Mouse (Mus musculus) ovary, adult 18-20 months (tissue): ENCODE data around the gene Nlgn2.

ENCODE experiments used
- DNase-seq: peaks from one replicate; pipeline ENCODE4 v3.0.0; 2022; ENCODE audit warnings: low spot score, mixed read lengths

Nlgn2 gene

DNA sequence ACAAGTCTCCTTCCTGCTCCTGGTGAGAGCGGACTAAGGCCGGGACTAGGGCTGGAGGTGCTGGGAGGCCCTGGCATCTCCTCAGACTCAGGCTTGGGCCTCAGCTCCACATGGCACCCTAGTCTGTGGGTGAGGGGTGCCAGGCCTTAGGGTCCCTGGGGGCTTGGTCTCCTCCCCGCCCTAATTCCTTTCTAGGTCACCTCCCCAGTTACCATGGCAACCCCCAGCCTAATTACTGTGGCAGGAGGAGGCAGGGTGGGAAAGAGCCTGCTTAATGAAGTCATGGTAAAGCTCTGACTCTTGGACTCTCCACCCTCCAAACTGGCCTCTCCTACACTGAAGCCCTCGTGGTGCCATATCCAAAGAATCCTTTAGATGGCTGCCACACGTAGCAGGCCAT is 8.8 kb downstream of the Nlgn2 start:
- no peak for DNase-seq

DNA sequence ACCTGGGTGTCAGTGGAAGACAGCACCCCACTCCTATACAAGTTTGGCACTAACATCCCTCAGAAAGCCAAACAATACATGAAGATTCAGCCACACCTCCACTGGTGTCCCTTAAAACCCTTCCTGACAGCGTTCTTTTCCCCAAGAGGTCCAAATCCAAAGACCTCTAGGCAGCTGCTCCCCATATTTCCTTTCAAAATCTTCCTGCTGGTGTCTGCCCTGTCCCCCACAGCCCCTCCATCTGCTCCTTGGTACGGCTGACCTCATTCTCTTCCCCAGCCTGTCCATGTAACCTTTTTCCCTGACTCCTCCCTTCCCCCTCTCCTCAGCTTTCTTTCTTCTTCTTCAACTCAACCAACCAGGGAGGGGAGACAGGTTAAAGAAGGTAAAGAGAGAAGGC is 14.1 kb downstream of the Nlgn2 start:
- no peak for DNase-seq

DNA sequence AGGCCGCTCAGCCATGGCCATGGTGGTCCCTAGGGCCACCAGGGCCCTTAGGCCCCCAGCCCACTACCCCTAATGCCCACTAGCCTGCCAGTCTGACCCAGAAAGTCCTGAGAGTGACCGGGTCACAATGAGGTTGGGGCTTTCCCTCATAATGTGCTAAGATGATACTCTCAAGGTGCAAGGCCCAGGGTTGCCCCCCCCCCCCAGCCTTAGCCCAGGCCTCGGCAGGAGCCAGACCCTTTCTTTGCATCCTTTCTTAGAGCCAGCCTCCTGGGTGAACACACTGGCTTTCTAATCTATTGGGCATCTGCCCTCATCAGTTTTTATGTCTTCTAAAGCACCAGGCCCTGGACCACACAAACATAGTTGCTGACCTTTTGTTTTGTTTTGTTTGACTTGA is 15.5 kb downstream of the Nlgn2 start, which contains the start of gene Spem1:
Gene Spem1, minus strand, starts transcription at position 101 of the 400 bp plus-strand sequence.
- no peak for DNase-seq

DNA sequence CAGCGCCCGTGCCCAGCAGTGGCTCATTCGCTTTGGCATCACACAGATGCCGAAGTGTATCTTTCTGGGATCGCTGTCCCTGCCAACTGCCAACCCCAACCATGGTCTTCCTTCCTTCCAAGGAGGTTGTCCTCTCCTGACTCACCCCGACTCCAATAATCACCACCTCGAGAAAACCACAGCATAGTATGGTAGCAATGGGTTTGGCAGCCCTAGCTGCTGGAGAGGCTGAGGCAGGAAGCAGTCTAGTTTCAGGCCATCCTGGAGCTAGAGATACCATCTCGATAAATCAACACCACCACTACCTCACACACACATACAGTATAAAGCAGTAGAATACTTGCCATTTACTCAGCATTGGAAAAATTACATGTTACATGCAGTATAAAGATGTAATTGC is 18.7 kb downstream of the Nlgn2 start:
- DNase-seq: no peak

DNA sequence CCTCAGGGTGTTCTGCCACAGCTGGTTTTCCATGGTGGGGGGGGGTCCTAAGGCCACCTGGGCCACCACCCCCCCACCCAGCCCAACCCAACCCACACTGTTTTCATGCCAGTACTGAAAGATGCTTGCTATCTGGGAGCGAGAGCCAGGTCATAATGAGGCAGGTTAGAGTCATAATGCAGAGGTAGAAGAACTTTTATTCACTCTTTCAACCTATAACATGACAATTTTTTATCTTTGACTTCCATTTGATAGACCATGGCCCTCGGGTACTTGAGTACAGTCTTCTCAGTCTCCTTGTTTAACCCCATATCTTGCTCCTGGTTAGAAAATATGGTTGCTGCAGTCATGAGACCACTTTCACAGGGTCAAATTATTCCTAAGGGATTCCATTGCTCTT is 19.2 kb downstream of the Nlgn2 start, which contains the start of gene Spem2:
Gene Spem2, minus strand, starts transcription at position 101 of the 400 bp plus-strand sequence.
- DNase-seq: no peak

DNA sequence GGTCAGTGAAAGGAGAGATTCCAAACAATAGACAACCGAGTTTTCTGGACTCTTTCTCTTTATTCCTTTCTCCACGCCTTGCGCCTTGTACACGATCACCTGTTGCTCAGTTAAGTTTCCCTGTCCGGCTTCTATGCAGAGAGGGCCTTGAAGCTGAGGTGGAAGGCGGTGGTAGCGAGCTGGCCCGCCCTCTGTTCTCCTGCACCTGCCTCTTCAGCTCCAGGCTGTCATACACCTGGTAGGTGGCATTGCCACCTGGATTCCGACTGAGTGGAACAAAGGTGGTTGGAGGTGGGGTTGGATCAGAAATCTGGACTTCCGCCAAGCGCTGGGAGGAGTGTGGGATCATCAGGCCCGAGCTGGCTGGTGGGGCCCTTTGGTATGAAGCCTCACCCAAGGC is 21.1 kb downstream of the Nlgn2 start:
- no peak for DNase-seq

DNA sequence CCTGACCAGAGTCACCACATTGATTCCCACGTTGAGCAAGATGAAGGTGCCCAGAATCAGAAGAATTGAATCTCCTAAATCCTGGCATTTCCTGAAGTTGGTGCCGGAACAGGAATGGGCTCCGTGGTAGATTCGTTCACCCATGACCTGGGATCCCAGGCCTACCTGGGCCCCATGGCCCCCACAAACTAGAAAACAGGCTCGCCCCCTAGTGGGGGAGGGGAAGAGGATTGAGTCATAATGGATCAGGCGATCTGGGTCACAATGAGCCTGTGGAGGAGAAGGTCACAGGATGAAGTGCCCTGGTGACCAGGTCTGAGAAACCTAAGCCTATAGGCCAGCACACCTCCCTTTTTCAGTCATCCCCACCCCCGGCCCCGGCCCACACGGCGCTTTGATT is 22.4 kb downstream of the Nlgn2 start, which contains the start of gene Gm39566:
Gene Gm39566, minus strand, starts transcription at position 144 of the 400 bp plus-strand sequence.
- DNase-seq: no peak

DNA sequence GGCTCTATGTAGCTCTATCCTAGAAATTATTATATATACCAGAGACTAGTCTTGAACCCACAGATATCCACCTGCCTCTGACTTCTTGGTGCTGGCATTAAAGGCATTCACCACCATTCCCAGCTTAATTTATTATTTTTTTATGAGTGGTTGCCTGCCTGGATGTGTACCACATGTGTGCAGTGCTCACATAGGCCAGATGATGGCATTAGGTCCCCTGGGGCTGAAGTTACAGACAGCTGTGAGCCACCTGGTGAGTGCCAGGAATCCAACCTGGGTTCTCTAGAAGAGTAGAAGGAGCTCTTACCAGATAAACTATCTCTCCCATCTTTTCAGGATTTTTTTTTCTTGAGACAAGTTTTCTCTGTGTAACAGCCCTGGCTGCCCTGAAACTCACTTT is 27.3 kb downstream of the Nlgn2 start:
- DNase-seq: no peak

DNA sequence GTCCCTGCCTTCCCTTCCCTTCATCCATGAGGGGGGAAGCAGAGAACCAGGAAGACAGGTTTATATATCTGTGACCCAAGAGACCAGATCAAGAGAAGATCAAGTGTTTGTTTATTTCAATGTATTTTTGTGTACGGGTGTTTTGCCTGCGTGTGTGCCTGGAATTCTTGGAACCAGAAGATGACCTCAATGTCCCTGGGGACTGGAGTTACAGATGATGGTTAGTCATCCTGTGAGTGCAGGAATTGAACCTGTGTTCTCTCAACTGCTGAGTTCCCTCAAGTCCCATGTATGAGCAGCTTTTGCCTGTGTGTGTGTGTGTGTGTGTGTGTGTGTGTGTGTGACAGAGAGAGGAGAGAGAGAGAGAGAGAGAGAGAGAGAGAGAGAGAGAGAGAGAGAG is 29.9 kb downstream of the Nlgn2 start:
- DNase-seq: no peak

DNA sequence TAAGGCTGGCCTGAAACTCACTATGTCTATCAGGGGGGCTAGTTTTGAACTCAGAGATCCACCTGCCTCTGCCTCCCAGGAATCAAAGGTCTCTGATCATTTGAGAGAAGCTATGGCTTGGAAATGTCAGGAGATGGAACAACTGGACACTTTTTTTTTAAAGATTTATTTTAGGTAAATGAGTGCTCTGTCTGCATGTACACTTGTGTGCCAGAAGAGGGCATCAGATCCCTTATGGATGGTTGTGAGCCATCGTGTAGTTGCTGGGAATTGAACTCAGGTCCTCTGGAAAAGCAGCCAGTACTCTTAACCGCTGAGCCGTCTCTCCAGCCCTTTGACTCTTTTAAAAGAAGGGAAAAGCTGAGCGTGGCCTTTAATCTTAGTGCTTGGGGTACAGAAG is 31.2 kb downstream of the Nlgn2 start:
- DNase-seq: no peak

DNA sequence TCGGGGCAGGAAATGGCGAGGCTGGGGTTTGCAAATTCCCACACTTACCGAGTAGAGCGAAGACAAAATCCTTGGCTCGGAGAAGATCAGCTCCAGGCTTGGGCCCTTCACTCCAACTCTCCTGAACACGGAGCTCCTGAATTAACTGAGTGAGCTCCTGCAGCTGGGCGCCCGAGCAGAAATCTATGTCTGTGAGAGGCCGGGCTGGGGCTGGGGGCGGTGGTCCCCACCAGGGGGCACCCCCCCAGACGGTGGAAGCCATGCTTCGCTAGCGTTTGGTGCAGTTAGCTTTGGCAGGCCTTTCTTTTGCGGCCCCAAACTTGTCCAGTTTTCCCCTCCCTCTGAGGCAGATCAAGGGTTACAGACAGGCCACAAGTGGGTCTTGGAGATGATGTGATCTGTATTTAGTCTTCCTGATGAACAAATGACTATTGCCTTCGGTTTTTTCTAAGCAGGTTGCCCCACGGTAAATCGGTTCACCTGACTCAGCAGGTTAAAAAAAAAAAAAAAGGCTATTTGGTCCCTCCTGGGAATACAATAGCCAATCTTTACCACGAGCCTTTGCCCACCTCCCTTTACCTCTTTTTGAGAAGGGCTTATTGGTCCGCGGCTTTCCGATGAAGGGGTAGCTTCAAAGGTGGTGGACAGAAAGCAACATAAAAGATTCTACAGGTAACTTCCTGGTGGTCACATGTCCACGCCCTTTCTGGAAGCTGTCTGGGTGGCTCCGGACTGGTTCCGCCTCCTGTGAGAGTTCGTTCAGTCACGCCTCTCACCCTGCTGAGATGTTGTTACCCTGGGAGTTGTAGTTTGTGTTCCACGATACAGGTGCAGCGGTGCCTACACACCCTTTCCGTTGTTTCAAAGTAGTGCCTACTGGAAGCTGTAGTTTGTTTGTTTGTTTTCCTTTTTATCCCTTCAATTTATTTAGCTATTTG is 32.3 kb downstream of the Nlgn2 start, which contains the start of gene Tmem102:
Gene Tmem102, minus strand, starts transcription at position 653 of the 938 bp plus-strand sequence.
- no peak for DNase-seq

DNA sequence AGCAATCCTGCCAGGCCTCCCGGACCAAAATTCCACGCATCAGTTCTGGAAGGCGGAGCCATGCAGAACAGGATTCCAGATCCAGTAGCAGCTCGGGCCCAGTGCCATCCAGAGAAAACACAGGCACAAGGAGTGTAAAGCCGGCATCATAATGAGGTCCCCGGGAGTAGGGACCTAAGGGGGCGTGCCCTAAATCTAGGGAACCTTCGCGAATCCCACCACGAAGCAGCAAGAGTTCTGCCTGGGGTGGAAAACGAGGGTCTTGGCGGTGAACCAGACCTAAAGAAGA is 33.0 kb downstream of the Nlgn2 start:
- DNase-seq: no peak

DNA sequence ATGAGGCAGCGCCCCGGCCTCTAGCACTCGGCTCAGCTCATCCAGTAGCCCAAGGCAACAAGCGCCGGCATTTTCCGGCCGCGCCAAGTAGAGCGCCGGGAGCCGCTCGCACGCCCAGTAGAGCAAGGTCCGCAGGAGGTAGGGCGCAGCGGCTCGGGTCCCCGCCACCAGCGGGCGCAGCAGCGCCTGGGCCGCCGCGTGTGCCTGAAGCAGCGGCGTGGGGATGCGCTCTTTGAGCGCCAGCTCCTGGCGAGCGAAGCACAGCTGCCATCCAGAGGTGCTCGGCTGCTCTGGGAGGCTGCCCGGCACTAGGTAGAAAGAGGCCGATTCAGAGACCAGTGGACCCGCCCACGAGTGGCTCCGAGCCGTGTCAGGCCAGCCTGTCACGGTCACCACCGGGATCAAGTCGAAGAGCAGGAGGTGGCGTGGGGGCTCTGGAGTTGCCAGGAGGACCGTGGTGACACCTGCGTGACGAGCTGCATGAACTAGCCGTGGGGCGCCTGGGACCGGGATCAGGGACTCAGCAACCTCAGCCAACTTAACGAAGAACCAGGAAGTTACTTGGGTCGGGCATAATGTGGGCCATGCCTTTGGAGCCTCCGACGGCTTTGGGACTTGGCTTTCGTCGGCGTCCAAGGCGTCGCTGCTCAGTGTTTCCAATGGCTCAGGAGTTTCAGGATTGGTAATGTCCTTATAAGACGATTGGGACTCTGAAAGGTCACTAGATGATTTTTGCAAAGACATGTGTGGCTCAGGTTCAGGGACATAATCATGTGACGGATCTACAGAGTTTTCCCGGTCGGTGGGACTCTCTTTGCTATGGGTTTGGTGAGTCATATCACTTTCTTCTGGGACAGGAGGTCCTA is 33.6 kb downstream of the Nlgn2 start:
- peak; percentile 71 for DNase-seq

DNA sequence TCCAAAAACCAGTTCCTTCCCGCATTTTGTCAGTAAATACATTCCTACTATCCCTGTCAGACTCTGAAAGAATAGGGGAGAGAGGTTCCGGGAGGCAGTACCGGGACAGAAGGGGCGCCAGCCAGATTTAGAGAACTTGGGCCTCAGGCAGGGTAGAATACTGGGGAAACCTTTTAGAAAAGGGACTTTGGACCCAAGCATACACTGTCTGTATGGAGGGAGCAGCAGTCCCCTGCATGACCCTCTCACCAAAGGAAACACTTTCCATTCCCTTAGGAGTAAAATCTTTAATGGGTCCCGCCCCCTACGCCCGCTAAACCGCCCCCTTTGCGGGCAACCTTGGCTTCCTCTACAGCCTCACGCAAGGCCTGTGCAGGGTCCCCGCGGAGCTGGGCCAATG is 34.3 kb downstream of the Nlgn2 start:
- DNase-seq: no peak

DNA sequence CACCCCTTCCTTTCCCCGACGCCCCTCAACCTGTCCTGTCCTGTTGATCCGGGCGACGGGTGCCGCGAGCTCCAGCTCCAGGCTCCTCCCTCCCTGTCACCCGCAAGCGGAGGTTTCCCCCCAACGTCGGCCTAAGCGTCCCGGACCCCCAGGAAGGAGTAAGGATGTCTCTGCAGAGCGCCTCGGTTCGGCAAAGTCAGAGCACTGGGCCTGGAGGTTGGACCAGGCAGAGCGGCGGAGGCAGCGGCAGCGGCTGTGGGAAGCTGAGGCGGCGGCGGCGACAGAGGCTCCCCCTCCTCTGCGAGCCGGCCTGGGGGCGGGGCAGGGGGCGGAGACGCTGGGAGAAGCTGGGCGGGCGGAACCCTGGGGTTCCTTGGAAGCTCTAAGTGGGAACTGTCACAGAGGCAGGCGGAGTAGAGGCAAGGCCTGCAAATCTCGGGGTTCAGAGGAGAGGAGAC is 34.9 kb downstream of the Nlgn2 start:
- peak; percentile 78 for DNase-seq

DNA sequence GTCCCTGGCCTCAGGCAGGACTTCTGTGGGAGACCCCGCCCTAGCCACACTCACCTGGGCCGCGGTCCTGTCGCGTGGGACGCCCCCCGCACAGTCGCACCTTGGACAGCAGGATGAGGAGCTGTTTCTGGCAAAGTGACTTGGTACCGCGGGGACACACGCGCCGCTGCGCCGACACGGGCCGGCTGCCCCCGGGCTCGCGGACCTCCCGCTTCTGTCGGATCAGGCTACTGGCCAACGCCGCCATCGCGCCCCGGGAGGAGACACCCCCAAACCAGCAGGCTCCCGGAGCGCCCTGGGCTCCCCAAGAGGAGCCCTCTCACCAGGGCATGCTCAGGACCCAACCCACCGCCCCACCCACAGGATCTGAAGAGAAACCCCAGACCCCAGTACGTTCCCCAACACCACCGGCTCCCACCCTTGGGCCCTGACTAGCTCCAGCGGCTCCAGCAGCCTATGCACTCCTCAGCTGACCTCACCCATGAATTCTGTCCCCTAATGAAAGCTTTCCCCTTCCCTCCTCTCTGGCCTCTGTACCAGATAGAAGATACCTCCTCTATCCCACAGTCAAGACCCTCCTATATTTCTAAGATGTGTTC is 36.1 kb downstream of the Nlgn2 start, which contains the start of gene Fgf11:
Gene Fgf11, minus strand, starts transcription at position 479 of the 599 bp plus-strand sequence.
- DNase-seq: no peak

DNA sequence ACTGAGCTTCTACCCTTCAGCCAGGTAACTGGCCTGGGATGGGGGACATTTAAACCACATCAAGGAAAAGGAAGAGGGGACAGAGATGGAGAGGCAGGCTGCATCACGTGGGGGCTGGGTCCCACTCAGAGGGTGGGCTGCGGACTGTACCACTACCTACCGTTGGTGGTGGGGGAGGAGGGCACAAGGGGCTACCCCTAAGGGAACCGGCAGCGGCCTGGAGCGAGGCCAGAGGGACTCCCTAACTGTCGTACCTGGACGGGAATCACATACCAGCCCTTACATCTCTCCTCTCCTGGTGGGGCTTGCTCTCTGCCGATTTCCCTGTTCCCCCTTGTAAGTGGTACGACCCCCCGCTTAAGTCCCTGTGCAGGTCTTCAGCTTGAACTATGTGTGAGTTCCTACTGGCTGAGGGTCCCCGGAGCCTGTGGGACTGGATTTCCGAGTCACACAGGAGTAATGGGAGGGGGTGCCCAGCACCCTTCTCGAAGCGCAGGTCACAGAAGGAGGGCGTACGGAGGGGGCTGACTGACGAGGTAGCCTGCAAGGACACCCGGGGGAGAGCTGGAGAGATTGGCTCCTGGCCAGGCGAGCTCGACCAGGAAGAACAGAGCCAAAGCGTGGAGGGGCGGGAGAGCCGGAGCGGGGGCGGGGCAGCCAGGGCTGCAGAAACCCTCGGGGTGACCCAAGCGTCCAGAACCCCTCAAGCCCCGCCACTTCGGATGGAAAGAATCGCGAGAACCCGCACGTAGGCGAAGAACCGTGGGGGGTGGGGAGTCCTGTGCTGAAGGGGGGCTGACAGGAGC is 37.0 kb downstream of the Nlgn2 start:
- DNase-seq: peak; percentile 69

DNA sequence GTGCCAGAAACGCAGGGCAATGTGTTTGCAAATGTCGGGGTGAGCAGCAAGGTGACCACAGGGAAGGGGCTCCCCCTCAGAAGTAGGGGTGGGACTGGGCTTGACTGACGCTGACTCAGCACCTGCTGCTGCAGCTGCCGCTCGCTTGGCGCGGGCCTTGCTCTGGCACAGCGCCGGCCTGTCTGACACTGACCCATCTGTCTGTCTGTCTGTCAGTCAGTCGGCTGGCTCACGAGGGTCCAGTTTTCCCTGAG is 37.5 kb downstream of the Nlgn2 start:
- DNase-seq: no peak

DNA sequence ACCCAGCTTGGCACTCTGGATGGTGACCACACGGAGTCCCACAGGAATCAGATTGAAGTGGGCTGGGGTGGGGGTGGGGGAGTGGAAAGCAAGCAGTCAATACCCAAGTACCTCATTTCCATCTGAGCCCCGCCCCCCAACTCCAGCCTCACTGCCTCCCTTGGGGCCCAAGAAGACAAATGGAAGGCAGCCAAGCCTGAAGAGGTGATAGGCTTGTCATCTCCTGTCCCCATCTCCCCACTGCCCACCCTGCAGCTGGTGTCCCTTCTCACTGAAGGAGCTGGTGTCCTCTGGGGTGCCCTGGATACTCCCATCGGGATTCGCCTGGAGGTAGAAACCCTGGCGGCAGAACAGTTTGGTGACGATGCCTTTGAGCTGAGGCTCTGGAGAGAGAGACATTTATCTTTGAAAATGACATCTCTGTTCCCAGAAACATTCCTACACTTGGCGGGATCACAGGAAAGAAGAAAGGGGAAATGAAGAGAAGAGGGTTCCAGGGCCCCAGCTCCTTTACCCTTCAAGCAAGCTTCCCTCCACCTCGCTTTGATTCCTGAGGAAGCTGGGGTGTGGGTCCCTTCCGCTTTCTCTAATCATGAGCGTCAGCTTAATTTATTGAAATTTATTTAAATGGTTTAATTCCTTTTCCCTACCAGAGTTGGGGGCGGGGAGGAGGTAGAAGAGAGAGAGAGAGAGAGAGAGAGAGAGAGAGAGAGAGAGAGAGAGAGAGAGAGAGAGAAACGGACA is 38.0 kb downstream of the Nlgn2 start:
- no peak for DNase-seq

DNA sequence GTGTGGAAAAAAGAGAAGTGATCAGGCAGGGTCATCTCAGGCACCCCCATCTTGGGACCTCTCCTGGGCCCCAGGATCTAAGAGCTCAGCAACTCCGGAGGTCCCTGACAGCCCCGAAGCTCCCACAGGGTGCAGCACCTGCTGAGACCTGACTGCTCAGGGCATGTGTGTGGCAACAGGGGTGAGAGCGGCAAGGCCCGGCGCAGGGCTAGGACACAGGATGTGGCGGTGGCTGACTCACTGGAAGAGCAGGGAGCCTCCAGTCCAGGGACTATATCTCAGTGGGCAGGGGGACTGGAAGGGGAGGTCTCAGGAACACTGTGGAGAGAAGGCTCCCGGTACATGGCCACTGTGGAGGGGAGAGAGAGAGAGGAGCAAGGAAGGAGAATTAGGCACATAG is 39.7 kb downstream of the Nlgn2 start:
- no peak for DNase-seq

DNA sequence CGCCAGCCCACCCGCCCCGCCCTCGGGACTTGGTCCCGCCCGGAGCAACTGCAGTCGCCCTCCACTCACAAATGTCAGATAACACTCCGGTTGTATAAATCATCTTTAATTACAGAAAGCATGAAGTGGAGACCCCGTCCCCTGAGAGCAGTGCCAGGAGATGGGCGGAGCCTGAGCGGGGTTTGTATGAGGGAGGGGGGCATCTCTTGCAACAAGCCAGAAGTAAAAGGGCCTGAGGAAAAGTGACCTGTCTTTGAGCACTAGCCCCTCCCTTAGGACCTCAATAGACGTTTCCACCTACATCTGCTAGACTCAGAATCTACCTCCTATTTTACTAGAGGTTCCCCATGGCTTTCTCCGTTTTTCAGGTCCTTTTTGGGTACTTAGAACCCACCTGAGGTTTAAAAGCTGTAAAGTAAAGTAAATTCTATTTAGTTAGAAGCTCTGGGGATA is 41.6 kb downstream of the Nlgn2 start:
- no peak for DNase-seq
